Mouse (Mus musculus): ENCODE data around the gene Mapk7.
A peak's percentile ranks its signal among the peaks of the same experiment; 100 is the strongest.

Gene Mapk7

DNA sequence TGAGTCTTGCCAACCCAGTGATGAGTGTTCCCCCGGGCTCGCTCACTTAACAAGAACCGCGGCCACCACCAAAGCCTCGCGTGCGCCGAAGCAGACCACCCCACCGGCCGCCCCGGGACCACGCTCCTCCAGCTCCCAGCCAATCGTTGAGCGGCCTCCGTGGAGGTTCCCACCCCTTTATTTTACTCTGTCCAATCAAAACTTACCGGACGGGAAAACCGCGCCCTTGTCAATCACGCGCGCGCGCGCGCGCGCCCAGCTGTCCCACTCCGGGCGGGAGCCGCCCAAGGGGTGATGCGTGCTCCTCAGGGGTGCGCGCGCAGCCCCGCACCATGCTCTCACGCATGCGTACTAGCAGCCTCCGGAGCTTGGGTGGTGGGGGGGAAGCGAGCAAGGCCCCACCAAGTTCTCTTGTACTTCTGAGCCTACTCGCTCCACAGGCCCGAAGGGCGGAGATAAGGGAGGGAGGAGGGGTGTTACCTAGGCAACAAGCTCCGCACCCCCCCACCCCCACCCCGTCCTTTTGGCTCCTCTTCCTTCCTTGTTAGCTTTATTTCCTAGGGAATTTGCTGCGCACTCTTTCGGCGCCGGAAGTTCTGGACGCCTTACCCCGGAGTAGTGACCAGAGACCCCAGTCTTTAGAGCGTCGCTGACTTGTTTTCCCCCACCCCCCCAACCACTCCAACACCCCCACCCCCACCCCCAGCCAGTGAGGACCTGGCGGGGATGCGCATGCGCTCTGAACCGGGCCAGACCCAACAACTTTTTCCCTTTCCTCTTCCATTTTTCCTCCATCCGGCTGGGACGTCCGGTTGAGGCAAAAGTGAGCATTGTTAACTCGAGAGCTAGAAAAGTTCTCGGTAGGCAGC lies at the start of gene Mapk7:
TSS of gene Mapk7 (minus strand) at position 278 of the 869 bp plus-strand sequence.
- DNase-seq (ENCODE audit: low spot score), result peak; percentile 98

DNA sequence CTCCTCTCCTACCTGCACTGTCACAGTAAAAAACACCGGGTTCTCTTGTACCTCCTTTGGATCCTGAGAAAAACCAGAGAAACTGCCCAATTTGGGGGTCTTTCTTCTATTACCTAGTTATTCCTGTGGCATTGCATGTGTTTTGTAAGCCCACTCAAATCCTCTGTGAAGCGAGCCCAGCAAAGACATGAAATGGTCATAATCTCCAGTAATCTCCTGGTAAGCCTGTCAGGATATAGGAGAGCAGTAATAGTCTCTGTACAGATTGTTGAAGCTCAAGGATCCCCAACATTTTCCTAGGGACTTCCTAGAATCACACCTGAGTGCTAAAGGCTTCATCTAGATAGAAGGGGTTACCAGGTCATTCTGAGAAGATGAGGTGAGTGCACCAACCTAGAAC lies 46.9 kb upstream of the Mapk7 start:
- no peak for DNase-seq (ENCODE audit: low spot score)

DNA sequence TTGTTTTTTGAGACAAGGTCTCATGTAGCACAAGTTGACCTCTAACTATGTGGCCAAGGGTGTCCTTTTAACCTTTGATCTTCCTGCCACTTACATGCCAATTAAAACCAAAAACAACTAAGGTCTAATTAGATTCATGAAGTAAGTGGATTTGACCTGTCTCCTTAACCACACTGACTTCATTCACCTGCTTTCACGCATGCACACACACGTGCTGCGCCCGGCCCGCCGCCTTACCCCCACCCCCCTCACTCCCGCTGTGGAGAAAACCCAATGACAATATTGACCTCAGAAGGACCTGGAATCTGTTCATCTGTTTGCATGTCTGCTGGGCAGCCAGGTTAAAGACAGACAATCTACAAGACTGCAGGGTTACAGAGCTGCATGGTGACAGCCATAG lies 46.4 kb upstream of the Mapk7 start:
- no peak for DNase-seq (ENCODE audit: low spot score)

DNA sequence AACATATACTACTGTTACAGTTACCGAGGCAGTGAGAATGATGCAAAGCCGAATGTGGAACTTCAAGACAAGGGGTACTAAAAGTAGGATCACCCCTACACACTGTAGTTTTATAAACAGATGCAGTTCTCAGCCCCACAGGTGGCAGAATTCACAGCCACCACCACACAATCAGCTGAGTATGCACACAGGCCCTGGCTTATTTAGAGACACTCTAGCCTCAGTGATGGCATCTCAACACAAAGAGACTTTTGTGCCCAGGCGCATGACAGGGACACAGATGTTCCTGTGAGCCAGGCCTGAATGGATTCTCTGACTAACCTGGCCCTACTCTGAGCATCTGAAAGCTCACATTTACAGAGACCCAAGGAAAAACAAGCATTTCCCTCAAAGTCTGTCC lies 43.2 kb upstream of the Mapk7 start:
- no peak for DNase-seq (ENCODE audit: low spot score)

DNA sequence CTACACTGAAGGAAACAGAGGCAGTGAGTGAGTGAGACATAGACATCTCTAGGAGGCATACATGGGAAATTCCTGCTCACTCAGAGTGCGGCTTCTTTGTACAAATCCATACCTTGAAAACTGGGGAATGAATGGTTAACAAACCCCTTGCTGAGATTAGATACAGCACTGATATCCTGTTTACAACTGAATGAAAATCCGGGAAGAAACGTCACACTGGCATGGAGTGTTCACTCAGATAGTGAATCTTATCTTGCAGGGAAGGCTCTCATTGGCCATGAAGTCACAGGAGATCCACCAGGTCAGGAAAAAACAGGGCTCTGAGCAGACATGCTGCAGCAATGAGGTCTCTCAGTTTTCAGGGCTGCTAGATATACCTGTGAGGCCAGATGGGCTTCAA lies 42.7 kb upstream of the Mapk7 start:
- DNase-seq (ENCODE audit: low spot score), result no peak

DNA sequence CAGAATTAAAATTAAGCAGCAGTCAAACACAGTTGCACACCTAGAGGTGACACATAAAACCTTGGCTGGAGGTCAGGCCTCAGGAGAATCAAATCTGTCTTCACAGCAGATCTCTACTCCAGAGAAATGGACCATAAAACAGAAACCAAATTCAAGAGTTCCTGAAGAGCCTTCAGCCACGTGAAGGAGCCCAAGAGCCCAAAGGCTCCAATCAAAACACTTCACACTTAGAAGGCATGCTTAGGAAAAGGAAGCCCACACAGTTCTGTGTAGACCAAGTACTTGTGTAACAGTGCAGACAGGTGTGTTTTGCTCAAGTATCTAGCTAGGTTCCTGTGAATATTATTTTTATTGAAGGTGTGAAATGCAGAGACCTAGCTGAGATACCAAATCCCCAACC lies 41.3 kb upstream of the Mapk7 start:
- DNase-seq (ENCODE audit: low spot score), result no peak

DNA sequence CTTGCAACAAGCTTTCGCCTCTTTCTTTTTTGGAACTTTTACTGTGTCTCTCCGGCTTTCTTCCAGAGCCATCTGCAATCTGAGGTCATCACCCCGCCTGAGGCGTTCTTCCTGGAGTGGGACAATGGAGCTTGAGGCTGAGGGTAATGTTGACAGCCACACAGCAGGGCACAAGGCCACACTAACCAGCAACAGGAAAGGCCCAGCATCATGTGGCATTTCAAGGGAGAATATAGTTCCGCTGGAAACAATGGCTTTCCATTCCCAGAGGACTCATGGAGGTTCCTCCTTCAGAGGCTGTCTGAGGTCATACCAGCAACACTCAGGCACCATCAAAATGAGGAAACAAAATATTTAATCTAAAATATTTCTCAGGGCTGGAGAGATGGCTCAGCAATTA lies 39.4 kb upstream of the Mapk7 start:
- no peak for DNase-seq (ENCODE audit: low spot score)

DNA sequence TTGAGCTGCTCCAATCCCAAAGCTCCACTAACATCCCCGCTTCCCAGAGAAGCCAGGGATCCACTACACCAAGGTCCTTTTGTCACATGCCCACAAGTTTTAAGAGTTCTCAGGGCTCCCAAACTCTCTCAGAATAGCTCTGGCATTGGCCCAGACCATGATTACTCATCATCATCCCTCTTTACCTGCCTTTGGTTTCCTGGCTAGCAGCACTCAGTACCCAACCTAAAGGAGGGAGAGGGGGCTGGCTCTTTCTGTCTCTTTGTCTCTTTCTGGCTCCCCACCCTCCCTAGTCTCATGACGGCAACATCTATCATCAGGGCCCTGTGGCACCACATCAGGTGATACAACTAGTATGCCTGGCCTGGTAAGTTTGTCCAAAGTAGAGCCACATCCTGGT lies 38.6 kb upstream of the Mapk7 start:
- DNase-seq (ENCODE audit: low spot score), result no peak

DNA sequence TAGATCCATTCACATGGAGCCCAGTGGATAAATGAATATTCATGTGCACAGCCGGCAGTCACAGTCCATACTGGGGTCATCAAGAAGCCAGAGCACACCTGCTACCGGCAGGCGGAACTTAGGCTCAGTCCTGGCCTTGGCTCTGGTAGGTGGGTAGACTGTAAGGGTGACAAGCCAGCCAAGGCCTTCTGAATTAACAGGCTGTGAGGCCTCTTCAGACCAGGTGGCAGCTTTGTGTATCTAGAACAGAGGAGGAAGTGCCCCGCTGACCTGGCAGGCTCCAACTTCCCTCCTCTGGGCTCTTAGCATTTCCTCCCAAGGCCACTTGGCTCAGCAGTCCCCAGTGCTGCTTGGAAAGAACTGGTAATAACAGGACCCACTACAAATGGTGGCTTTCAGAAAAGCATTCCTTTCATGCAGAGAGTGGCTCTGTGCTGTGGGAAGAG lies 35.1 kb upstream of the Mapk7 start:
- no peak for DNase-seq (ENCODE audit: low spot score)

DNA sequence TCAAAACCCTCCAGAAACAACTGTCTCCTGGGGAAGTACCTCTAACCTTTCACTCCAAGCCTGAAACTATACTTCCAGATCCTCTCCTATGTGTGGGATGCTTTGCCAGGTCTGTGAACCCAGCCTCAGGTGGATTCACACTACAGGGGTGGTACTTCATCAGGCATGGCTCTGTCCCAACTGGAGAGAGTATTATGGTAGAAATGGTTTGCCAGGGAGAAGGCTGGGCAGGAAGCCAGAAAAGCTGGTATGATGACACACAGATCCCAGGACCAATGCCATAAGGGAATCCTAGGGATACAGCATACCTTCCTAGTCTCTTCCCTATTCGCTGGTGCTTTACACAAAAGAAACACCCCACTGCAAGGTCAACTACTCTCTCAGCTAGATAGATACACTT lies 32.7 kb upstream of the Mapk7 start:
- DNase-seq (ENCODE audit: low spot score), result no peak

DNA sequence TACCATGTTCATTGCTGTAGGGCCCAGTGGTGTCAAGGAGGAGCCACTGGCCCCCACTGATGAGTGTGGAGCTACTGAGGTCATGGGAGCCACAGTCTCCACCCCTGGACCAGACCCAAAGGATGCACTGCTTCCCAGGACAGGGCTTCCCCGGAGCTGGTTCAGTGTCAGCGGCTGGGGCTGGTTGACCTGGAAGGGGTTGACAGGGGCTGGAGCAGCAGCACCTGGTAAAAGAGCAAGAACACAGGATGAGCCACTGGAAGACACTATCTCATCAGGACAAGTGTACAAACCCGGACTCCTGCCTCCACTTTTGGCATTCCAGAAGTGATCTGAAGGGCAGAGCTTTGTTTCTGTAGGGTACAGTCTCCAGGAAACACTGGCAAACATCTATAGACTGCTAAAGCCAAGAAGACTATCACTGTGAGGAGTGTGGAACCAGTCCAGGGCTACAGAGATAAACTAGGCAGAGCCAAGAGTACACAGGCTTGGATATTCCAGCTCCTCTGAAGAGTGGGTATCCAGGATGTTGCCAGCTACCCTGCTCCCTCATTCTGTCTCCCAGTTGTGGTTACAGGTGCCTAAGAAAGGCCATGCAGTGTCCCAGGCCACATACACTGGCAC lies 25.4 kb upstream of the Mapk7 start:
- no peak for DNase-seq (ENCODE audit: low spot score)

DNA sequence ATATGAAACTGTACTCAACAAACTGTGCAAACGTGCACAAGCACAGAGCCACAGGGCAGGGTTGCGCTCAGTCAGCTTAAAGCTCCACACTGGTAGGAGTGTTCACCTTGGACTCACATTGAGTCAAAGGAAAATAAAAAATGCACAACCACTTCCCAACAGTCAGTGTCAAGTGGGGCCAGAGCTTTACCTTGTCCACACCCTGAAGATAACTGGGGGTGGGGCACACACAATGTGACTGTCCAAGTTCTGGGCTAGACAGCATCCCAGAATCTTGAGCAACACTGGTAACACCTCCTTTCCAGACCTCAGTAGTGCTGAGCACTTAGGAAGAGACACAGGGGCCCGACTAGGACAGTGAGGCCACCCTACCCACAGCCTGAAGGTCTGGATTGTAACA lies 24.7 kb upstream of the Mapk7 start:
- no peak for DNase-seq (ENCODE audit: low spot score)

DNA sequence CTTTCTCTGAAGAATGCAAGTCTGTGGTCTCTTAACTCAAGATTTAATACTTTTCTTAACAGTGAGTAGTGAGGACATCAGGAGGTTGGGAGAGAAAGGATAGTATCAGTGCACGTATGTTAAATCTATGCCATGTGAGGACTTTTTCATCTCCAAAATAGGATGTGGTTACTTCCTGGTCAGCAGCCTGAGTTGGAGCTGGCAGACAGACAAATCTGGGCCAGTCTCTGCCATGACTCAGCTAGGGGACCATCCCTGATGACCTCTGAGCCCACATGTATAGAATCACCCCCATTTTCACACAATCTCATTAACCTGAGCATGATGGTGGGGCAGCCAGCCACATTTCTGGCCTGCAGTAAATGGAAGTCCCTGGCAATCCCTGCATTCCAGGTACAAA lies 23.8 kb upstream of the Mapk7 start:
- DNase-seq (ENCODE audit: low spot score), result no peak

DNA sequence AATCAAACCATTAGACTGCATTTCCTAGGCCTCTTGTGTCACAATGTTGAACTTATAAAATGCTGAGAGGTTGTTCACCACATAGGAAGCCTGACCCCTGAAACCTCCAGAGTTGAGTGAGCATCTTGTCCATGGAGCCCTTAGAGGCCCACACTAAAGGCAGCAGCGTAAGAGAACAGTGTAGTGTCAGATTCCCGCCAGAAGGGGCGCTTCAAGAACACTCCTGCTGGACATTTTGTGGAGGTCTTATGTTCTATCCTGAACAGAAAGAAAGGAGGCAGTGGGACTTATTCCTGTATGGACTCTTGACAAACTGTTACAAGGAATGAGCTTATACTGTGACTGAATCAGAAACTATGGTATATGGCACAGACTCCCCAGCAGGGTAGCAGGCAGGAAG lies 20.7 kb upstream of the Mapk7 start:
- DNase-seq (ENCODE audit: low spot score), result peak; percentile 39

DNA sequence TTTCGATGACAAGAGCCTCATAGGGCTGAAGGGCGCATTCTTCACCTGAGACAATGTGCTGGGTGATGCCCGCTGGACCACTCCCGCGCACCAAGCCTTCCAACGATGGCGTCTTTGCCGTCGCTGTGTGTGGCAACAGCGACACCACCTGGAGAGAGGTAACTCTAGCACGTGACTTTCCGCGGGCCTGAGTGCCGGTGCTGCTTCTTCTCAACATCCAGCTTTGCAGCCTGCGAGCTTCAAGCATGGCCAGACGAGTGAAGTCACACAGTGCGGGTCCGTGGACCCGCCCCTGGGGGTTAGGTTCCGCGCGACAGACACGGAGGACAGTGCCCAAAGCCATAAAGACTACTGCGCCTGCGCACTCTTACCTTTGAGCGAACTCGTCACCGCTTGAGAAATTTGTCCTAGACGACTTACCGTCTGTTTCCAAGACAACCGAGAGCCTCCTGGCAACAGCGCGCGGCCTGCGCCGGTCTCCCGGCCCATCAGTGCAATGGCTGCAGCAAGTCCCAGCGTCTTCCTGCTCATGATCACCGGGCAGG lies 10.6 kb upstream of the Mapk7 start, which contains the start of gene B9d1:
TSS of gene B9d1 (plus strand) at position 432 of the 545 bp plus-strand sequence.
- peak; percentile 92 for DNase-seq (ENCODE audit: low spot score)

DNA sequence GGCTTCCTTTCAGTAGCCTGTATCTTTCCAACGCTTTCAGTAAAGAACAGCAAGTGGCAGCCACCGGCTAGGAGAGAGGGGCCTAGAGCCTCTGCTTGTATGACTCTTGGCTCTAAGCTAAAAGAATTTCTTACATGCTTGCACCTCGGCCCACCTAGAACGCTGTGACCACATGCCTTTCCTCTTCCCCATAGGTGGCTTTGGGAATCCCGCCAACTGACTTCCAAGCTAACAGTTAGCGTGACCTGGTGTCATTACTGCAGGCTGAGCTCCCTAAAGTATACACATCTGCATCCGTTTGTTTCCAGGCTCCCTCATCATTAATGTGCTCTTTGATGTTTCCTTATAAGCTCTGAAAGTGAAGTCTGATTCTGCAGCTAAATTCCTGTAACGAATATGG lies 9.7 kb upstream of the Mapk7 start:
- DNase-seq (ENCODE audit: low spot score), result no peak

DNA sequence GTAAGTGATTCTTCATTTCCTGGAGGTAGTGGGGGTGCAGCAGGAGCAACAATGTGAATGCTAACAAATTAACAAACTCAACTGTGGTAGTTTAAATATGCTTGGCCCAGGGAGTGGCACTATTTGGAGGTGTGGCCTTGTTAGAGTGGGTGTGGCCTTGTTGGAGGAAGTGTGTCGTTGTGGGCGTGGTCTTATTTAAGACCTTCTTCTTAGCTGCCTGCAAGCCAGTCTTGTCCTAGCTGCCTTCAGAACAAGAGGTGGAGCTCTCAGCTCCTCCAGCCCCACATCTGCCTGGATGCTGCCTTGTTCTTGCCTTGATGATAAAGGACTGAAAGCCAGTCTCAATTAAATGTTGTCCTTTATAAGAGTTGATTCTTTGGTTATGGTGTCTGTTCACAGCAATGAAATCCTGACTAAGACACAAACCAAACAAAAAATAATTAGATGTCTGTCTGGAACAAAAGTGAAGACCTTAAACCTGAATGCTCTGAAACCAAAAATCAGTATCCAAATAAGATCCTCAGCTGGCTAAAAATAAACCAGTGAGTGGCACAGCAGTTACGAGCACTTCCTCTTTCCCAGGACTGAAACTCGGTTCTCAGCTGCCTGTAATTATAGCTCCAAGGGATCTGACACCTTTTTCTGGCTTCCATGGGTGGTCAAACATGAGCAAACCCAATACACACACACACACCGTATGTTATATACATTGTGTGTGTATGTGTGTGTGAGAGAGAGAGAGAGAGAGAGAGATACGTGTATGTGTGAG lies 4.7 kb upstream of the Mapk7 start:
- no peak for DNase-seq (ENCODE audit: low spot score)

DNA sequence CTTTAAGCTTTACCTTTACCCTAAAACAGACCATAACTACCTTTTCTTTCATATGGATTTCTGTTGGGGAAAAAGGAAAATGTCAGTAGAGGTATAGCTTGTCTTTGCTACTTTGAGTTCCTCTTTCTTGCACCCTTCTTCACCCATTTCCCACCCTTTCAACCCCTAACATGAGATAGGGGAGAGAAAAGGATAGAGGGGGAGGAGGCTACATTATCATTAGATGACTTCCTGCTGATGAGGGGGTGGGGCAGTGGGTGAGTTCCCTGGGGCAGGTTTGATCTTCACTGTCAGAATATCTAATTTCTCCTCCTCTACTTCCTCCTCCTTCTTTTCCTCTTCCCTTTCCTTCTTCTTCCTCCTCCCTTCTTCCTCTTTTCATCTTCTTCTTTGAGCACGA lies 3.3 kb upstream of the Mapk7 start:
- no peak for DNase-seq (ENCODE audit: low spot score)

DNA sequence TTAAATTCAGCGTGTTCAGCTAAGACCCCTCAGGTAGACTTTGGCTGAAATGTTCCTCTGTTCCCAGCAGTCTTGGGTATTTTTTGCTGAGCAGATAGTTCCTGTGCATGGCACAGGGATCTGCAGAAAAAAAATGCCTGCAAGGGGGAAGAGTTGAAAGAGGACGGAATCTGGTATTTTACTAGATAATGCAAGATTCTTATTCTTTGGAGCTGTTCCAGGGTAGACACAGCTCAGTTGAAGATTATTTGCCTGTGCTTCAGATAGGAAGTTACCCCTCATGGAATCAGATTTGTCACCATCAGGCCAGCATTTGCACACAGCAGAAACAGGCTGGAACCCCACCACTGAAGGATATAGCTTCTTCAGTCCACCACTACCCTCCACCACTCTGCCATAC lies 1.3 kb upstream of the Mapk7 start:
- DNase-seq (ENCODE audit: low spot score), result no peak

DNA sequence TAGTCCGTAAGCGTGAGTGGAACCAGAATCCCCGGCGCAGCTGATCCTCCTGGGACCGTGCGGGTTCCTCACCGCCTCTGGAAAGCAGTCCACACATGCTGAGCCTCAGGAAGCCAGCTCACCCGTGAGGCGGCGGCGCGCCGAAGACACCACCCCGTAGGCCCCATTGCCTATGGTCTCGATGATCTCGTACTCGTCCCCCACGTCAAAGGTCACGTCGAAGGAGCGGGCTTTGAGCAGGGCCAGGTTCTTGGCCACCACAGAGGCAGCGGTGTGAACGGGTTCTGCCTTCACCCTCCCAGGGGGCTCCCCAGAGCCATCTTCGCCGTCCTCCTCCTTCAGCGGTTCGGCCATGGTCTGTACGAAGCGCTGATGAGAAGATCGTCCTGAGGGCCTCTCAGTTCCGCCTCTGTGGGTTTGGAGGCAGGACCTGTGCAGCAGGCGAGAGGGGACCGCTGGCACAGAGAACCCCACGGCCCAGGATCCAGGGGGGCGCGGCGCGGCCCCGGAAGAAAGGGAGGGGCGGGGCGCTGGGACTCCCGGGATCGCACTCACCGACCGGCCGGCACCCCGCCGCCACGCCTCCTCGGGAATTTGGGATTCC lies 579 bp downstream of the Mapk7 start:
- DNase-seq (ENCODE audit: low spot score), result peak; percentile 45

DNA sequence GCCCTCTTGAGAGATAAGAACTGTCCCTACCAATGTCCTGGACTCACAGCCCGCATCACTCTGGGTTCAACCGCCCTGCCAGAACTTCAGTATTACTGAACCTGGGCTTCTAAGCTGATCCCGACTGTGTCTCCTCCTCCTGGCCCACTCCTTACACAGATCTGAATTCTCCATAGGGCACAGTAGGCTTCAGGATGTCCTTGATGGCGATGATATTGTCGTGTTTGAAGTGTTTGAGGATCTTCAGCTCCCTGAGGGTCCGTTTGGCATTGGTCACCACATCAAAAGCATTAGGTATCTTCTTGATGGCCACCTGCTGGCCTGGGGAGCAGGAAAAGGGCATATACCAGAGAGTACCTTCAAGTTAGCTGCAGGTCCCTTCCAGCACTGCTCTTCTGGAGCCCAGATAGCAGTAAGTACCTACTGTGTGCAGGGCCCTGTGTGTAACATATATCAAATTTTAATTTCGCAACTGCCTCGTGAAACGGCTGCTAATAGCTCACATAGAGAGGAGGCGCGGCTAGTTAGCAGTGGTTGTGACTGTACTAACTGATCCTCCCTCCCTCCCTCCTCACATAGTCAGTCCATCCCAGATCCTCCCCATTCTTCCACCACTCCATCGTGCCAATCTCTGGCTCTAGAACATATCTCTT lies 1.3 kb downstream of the Mapk7 start:
- DNase-seq (ENCODE audit: low spot score), result no peak
